Mouse (Mus musculus) bone marrow, adult 2 months (tissue): ENCODE measurements at regions not wholly inside any gene's neighbourhood (a gene's known extent, or its start where the extent isn't known, plus 50 kb on each side); places are given as distances from the start of the nearest gene placed in this dataset.

Source experiments
- CTCF ChIP-seq: fragments of 200-500 bp; IDR thresholded peaks from 2 replicates; pipeline ENCODE4 v1.5.1; 2011; ENCODE audit warnings: low read length, control low read depth; ENCODE audit not compliant: control insufficient read depth, insufficient read depth
- POLR2A ChIP-seq: fragments of 200-500 bp; IDR thresholded peaks from 2 replicates; pipeline ENCODE4 v1.6.1; 2011; ENCODE audit warnings: low read depth, mild to moderate bottlenecking, control low read depth, low read length, borderline replicate concordance; ENCODE audit not compliant: control insufficient read depth

DNA sequence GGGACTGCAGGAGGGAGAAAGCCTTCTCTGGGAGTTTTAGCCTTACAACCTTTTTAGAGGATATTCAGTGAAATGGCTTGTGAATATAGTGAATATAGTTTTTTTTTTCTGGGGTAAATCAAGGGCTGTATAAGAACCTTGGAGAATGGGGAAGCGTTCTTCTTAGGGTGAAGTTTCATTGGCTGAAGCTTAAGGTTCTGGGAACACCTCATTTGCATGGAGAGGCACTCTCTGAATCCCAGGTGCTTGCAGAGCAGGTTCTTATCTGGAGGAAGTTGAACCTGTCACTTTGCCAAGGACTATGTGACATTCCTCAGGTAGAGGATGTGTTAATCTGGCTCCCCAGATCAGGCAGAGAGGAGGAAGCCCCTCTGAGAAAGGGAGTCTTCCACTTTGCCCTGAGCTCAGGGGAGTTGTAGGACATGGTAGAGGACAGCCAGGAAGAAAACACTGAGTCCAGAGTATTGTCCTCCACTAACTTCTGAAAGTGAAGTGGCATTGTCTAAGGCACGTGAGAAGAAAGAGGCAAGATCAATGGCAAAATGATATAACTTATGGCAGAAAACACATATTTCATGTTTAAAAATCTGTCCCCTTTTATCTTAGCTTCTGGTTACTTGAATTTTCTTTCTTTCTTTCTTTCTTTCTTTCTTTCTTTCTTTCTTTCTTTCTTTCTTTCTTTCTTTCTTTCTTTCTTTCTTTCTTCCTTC, 106.9 kb downstream of the Ube2e3 start:
- TF ChIP-seq CTCF (no peak), POLR2A (no peak)
